Mouse (Mus musculus) limb, embryonic 15.5 days (tissue): ENCODE data around the gene Echs1. TPM values are rescaled to one million over a fixed set of nuclear protein-coding genes. Genes with fewer than 3 reads are reported as not detected.

Source experiments
- ATAC-seq: fragments of 200-750 bp; cut with Nextera tagmentation; 2 replicates; pipeline ENCODE4 v1.8.0; 2017; ENCODE audit warnings: low read depth, moderate TSS enrichment; ENCODE audit not compliant: insufficient number of reproducible peaks, low FRiP score, low TSS enrichment
- H3K27ac ChIP-seq: fragments of 300-500 bp; sonication (generic); 2 replicates; pipeline ENCODE4 v1.5.1; 2015; ENCODE audit warnings: moderate library complexity, mild to moderate bottlenecking, inconsistent platforms
- H3K27me3 ChIP-seq: fragments of 300-500 bp; sonication (generic); 2 replicates; pipeline ENCODE4 v1.6.1; 2015; ENCODE audit warnings: inconsistent platforms
- H3K36me3 ChIP-seq: fragments of 300-500 bp; sonication (generic); 2 replicates; pipeline ENCODE4 v1.6.1; 2015; ENCODE audit warnings: inconsistent platforms
- H3K4me1 ChIP-seq: fragments of 300-500 bp; sonication (generic); 2 replicates; pipeline ENCODE4 v1.6.1; 2015; ENCODE audit warnings: inconsistent platforms
- H3K4me2 ChIP-seq: fragments of 300-500 bp; sonication (generic); 2 replicates; pipeline ENCODE4 v1.6.1; 2015; ENCODE audit warnings: mild to moderate bottlenecking, inconsistent platforms
- H3K4me3 ChIP-seq: fragments of 300-500 bp; sonication (generic); 2 replicates; pipeline ENCODE4 v1.5.1; 2015; ENCODE audit warnings: mild to moderate bottlenecking, inconsistent platforms
- H3K9ac ChIP-seq: fragments of 300-500 bp; sonication (generic); 2 replicates; pipeline ENCODE4 v1.6.1; 2015; ENCODE audit warnings: inconsistent platforms
- H3K9me3 ChIP-seq: fragments of 300-500 bp; sonication (generic); 2 replicates; pipeline ENCODE4 v1.6.1; 2016; ENCODE audit warnings: inconsistent platforms
- WGBS: fragments of 180-500 bp; shearing (Covaris S2); methylation state at CpG from one replicate; pipeline ENCODE4 v1.1.7; 2015; 5-methylcytosine and 5-hydroxymethylcytosine counted together
- polyA plus RNA-seq: library from polyadenylated mRNA; unstranded; fragments of >200 nt; fragmentation: Nextera tagmentation; extraction: Ambion mirVana; gene quantifications from 2 replicates; pipeline ENCODE4 v1.2.1, GENCODE M21; 2015

Echs1 gene
- polyA plus RNA-seq, 1 experiment from 2014 or later: 130 TPM

- ATAC-seq: no peak
- Histone ChIP-seq H3K27ac (no peak overlapping the region), H3K36me3 (peaks cover 38% of the 10 kb centered on the region), H3K9ac (no peak overlapping the region), H3K27me3 (no peaks in the 10 kb centered on the region), H3K4me2 (no peak overlapping the region), H3K4me1 (peaks cover 14% of the 10 kb centered on the region), H3K9me3 (no peaks in the 10 kb centered on the region), H3K4me3 (no peak overlapping the region)
- 76% methylated on average over 4 of the region's 4 CpGs for WGBS
These were observed 12.3 kb downstream of the Echs1 start for GRCm38 (mm10) chr7:140104009-140104408.

GRCm38 (mm10) chr7:140101993-140102860 lies 14.0 kb downstream of the Echs1 start, which contains the start of gene Fuom:
TSS of gene Fuom (minus strand) at chr7:140102441.
- Histone ChIP-seq H3K4me3 (peak within 1 kb of the TSS; percentile 49), H3K36me3 (peaks cover 23% of the 10 kb centered on the region), H3K27me3 (no peaks in the 10 kb centered on the region), H3K4me1 (peaks cover 14% of the 10 kb centered on the region), H3K9me3 (no peaks in the 10 kb centered on the region), H3K27ac (peak within 1 kb of the TSS; percentile 18; the same call in 1 of the 2 replicates), H3K9ac (0 out of 2 replicates have a peak within 1 kb of the TSS, but pooled peaks have one; percentile 21), H3K4me2 (peak within 1 kb of the TSS; percentile 80)
- under 1% methylated on average over 30 of the region's 30 CpGs for WGBS
- peak; percentile 76 for ATAC-seq

- Histone ChIP-seq H3K9ac (0 out of 2 replicates have a peak overlapping the region, but pooled peaks have one; percentile 21), H3K27ac (no peak overlapping the region), H3K4me2 (peak overlapping the region; percentile 80), H3K9me3 (no peaks in the 10 kb centered on the region), H3K4me3 (peak overlapping the region; percentile 49), H3K36me3 (peaks cover 17% of the 10 kb centered on the region), H3K4me1 (peaks cover 14% of the 10 kb centered on the region), H3K27me3 (no peaks in the 10 kb centered on the region)
- ATAC-seq: no peak
- 74% methylated on average over 10 of the region's 10 CpGs for WGBS
These were observed 14.8 kb downstream of the Echs1 start for GRCm38 (mm10) chr7:140101498-140101897.

GRCm38 (mm10) chr7:140098466-140098865 lies 17.8 kb downstream of the Echs1 start:
- Histone ChIP-seq H3K4me2 (no peak overlapping the region), H3K27ac (no peak overlapping the region), H3K4me3 (no peak overlapping the region), H3K36me3 (0 out of 2 replicates have a peak, but pooled peaks cover 3% of the 10 kb centered on the region), H3K9ac (no peak overlapping the region), H3K4me1 (peaks cover 19% of the 10 kb centered on the region), H3K27me3 (no peaks in the 10 kb centered on the region), H3K9me3 (no peaks in the 10 kb centered on the region)
- 88% methylated on average over 1 of the region's 1 CpGs for WGBS
- no peak for ATAC-seq

- ATAC-seq: no peak
- no peaks in the 10 kb centered on the region for H3K27me3 ChIP-seq
These were observed 20.2 kb downstream of the Echs1 start for GRCm38 (mm10) chr7:140096055-140096454.

GRCm38 (mm10) chr7:140095556-140095955 lies 20.7 kb downstream of the Echs1 start:
- H3K36me3 ChIP-seq: 0 out of 2 replicates have a peak, but pooled peaks cover 3% of the 10 kb centered on the region
- no peak overlapping the region for H3K4me3 ChIP-seq
- H3K27ac ChIP-seq: no peak overlapping the region
- no peaks in the 10 kb centered on the region for H3K9me3 ChIP-seq
- peaks cover 5% of the 10 kb centered on the region; the same call in 1 of the 2 replicates for H3K4me1 ChIP-seq
- no peaks in the 10 kb centered on the region for H3K27me3 ChIP-seq
- ATAC-seq: no peak
- WGBS: 25% methylated on average over 1 of the region's 1 CpGs
- H3K4me2 ChIP-seq: no peak overlapping the region
- H3K9ac ChIP-seq: no peak overlapping the region

More at GRCm38 (mm10) chr7:140096055-140096454, 20.2 kb downstream of the Echs1 start:
- 0 out of 2 replicates have a peak, but pooled peaks cover 3% of the 10 kb centered on the region for H3K36me3 ChIP-seq
- no peaks in the 10 kb centered on the region for H3K9me3 ChIP-seq
- peaks cover 5% of the 10 kb centered on the region; the same call in 1 of the 2 replicates for H3K4me1 ChIP-seq
- H3K27ac ChIP-seq: no peak overlapping the region
- no peak overlapping the region for H3K4me2 ChIP-seq
- H3K4me3 ChIP-seq: no peak overlapping the region
- H3K9ac ChIP-seq: no peak overlapping the region

- Histone ChIP-seq H3K4me2 (no peak overlapping the region), H3K9ac (no peak overlapping the region), H3K27ac (no peak overlapping the region), H3K36me3 (0 out of 2 replicates have a peak, but pooled peaks cover 3% of the 10 kb centered on the region), H3K9me3 (no peaks in the 10 kb centered on the region), H3K4me1 (peaks cover 5% of the 10 kb centered on the region; the same call in 1 of the 2 replicates), H3K27me3 (no peaks in the 10 kb centered on the region), H3K4me3 (no peak overlapping the region)
- WGBS: 53% methylated on average over 5 of the region's 5 CpGs
- ATAC-seq: no peak
These were observed 21.3 kb downstream of the Echs1 start for GRCm38 (mm10) chr7:140094954-140095353.

- Histone ChIP-seq H3K36me3 (0 out of 2 replicates have a peak, but pooled peaks cover 2% of the 10 kb centered on the region), H3K4me2 (no peak within 1 kb of the TSS), H3K9ac (no peak within 1 kb of the TSS), H3K27ac (no peak within 1 kb of the TSS), H3K4me3 (no peak within 1 kb of the TSS), H3K27me3 (no peaks in the 10 kb centered on the region), H3K9me3 (no peaks in the 10 kb centered on the region), H3K4me1 (peaks cover 5% of the 10 kb centered on the region; the same call in 1 of the 2 replicates)
- ATAC-seq: no peak
- 68% methylated on average over 5 of the region's 5 CpGs for WGBS
These were observed 23.2 kb downstream of the Echs1 start, which contains the start of gene Prap1 for GRCm38 (mm10) chr7:140092924-140093528. TSS of gene Prap1 (plus strand) at chr7:140093395.

- H3K27me3 ChIP-seq: no peaks in the 10 kb centered on the region
- no peaks in the 10 kb centered on the region for H3K36me3 ChIP-seq
- no peak overlapping the region for H3K9ac ChIP-seq
- no peak overlapping the region for H3K4me3 ChIP-seq
- WGBS: 71% methylated on average over 10 of the region's 10 CpGs
- ATAC-seq: no peak
- peaks cover 5% of the 10 kb centered on the region; the same call in 1 of the 2 replicates for H3K4me1 ChIP-seq
- no peak overlapping the region for H3K27ac ChIP-seq
- H3K4me2 ChIP-seq: no peak overlapping the region
- no peaks in the 10 kb centered on the region for H3K9me3 ChIP-seq
These were observed 25.7 kb downstream of the Echs1 start for GRCm38 (mm10) chr7:140090601-140091000.

- H3K4me1 ChIP-seq: peaks cover 14% of the 10 kb centered on the region
- no peaks in the 10 kb centered on the region for H3K9me3 ChIP-seq
- 0 out of 2 replicates have a peak, but pooled peaks have one; percentile 31 for ATAC-seq
- H3K9ac ChIP-seq: no peak within 1 kb of the TSS
- peaks cover 47% of the 10 kb centered on the region for H3K27me3 ChIP-seq
- H3K36me3 ChIP-seq: no peaks in the 10 kb centered on the region
- H3K4me2 ChIP-seq: no peak within 1 kb of the TSS
- no peak within 1 kb of the TSS for H3K27ac ChIP-seq
- no peak within 1 kb of the TSS for H3K4me3 ChIP-seq
- WGBS: 7% methylated on average over 18 of the region's 18 CpGs
These were observed 34.0 kb downstream of the Echs1 start, which contains the start of gene Caly for GRCm38 (mm10) chr7:140082242-140082678. TSS of gene Caly (minus strand) at chr7:140082548.

- H3K9ac ChIP-seq: no peak overlapping the region
- H3K27ac ChIP-seq: no peak overlapping the region
- H3K9me3 ChIP-seq: no peaks in the 10 kb centered on the region
- peaks cover 47% of the 10 kb centered on the region for H3K27me3 ChIP-seq
- no peak overlapping the region for H3K4me3 ChIP-seq
- no peaks in the 10 kb centered on the region for H3K36me3 ChIP-seq
- no peak for ATAC-seq
- 16% methylated on average over 20 of the region's 20 CpGs for WGBS
- peaks cover 14% of the 10 kb centered on the region for H3K4me1 ChIP-seq
- no peak overlapping the region for H3K4me2 ChIP-seq
These were observed 34.7 kb downstream of the Echs1 start for GRCm38 (mm10) chr7:140081408-140082241.
